Mouse (Mus musculus): ENCODE measurements at regions not wholly inside any gene's neighbourhood (a gene's known extent, or its start where the extent isn't known, plus 50 kb on each side); places are given as distances from the start of the nearest gene placed in this dataset.

GRCm38 (mm10) chr9:6608428-6609283 lies 339.0 kb upstream of the Ddi1 start:
- DNase-seq, result no peak
